Comparison of ENCODE assay signal across 25 mouse cellular contexts in the genomic region with DNA sequence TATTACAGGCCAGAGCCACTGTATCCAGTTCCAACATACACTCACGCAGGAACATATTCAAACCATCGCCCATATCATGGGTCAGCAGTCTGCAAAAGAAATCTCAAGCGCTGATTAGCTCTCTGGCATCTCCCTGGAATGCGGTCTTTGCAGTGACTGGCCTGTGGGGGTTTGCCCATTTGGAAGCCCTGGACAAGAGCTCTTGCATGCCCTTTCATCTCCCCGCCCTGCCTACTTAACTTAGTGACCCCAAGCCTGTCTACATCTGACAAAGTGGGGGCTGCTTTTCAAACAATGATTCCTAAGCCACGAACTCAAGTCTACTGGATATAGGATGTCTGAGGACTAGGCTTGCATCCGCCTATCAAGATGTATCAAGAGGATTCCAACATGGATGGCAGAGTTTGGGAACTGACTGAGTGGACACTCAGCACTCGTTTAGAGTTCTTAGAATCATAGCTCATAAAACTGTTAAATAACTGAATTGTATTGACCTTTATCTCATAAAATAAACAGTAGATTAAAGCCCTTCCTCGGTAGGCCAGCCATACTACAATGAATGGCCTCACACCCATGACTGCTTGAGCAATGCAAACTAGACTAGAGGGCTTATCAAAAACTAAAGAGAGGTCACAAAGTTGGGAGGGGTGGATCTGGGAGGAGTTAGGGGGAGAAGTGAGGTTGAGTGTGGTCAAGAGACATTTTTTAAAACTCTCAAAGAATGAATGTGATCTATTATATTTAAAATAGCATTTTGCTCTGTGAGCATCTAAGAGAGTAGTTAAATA.
A peak's percentile ranks its signal among the peaks of the same experiment; 100 is the strongest.
DNase-seq lines count a peak whose midpoint lies in the region; ATAC-seq lines count a peak whose summit lies in the region.
"Had no signal": no experiment of that assay in that cellular context is flagged by ENCODE, and none has a peak within 500 bp of the region (broad histone marks: within the 10 kb centered on the region; RNA-seq: fewer than 3 reads in every experiment).

No protein-coding gene starts in this region.

- H3K9me3 ChIP-seq in heart, embryonic 11.5 days (replicated peaks; ENCODE audit: control insufficient read depth, low read length), result no peaks in the 10 kb centered on the region
- H3K9me3 ChIP-seq in lung, embryonic 15.5 days, result no peaks in the 10 kb centered on the region
- H3K9me3 ChIP-seq: embryonic facial prominence, embryonic 15.5 days; forebrain, embryonic 10.5 days; heart, embryonic 10.5 days; heart, embryonic 15.5 days; hindbrain, embryonic 13.5 days had no signal

- H3K36me3 ChIP-seq in heart, embryonic 11.5 days (ENCODE audit: control insufficient read depth, insufficient read depth, low read length), result no peaks in the 10 kb centered on the region
- no peaks in the 10 kb centered on the region for H3K36me3 ChIP-seq in lung, embryonic 15.5 days
- H3K36me3 ChIP-seq: embryonic facial prominence, embryonic 15.5 days; forebrain, embryonic 10.5 days; heart, embryonic 10.5 days; heart, embryonic 15.5 days; hindbrain, embryonic 13.5 days had no signal

- peak; percentile 83 for DNase-seq in heart, adult 11 months
- DNase-seq in lung, adult 18-20 months, result no peak
- peak; percentile 9 for DNase-seq in Muller cell, postnatal 12 days (ENCODE audit: inconsistent ontology term)
- peak; percentile 1 for DNase-seq in yolk sac, embryonic 10.5 days (ENCODE audit: low spot score)
- DNase-seq in cerebellum, postnatal 14 days, result no peak
- DNase-seq: adrenal gland, postnatal 14 days; cerebellum, adult 11-12 months; cerebellum, adult 9-10 months; cerebellum, postnatal 36 days; embryo, embryonic 11 days; gastrocnemius, adult 2 months; gastrocnemius, postnatal 25 days; heart, adult 18-20 months; heart, postnatal 14 days had no signal

- no peak for ATAC-seq in heart, embryonic 11.5 days (replicated peaks; ENCODE audit: insufficient number of reproducible peaks, low FRiP score, low TSS enrichment)
- peak; percentile 72; the same call in 1 of the 2 replicates for ATAC-seq in lung, embryonic 15.5 days (ENCODE audit: borderline replicate concordance, extremely low read depth, low FRiP score, low TSS enrichment)
- ATAC-seq: activated CD4-positive, CD25-positive, alpha-beta regulatory T cell, adult 4 months; forebrain, embryonic 14.5 days; Patski had no signal

- 68% methylated on average over 9 of the region's 9 CpGs for WGBS in heart, embryonic 11.5 days (ENCODE audit: insufficient replicate concordance)
- 50% methylated on average over 9 of the region's 9 CpGs for WGBS in lung, embryonic 15.5 days

- no peak overlapping the region for H3K4me2 ChIP-seq in heart, embryonic 11.5 days
- no peak overlapping the region for H3K4me2 ChIP-seq in lung, embryonic 15.5 days
- H3K4me2 ChIP-seq: embryonic facial prominence, embryonic 15.5 days; heart, embryonic 15.5 days; hindbrain, embryonic 13.5 days had no signal

- H3K27me3 ChIP-seq in heart, embryonic 11.5 days (ENCODE audit: control insufficient read depth, insufficient read depth, low read length), result no peaks in the 10 kb centered on the region
- H3K27me3 ChIP-seq in lung, embryonic 15.5 days, result no peaks in the 10 kb centered on the region
- H3K27me3 ChIP-seq: embryonic facial prominence, embryonic 15.5 days; heart, embryonic 15.5 days; hindbrain, embryonic 13.5 days had no signal

- no peaks in the 10 kb centered on the region for H3K4me1 ChIP-seq in heart, embryonic 11.5 days (ENCODE audit: control insufficient read depth, insufficient read depth, low read length)
- H3K4me1 ChIP-seq in lung, embryonic 15.5 days, result 0 out of 2 replicates have a peak, but pooled peaks cover 4% of the 10 kb centered on the region
- H3K4me1 ChIP-seq: embryonic facial prominence, embryonic 15.5 days; forebrain, embryonic 10.5 days; heart, embryonic 10.5 days; heart, embryonic 15.5 days; hindbrain, embryonic 13.5 days had no signal

- no peak overlapping the region for H3K27ac ChIP-seq in heart, embryonic 11.5 days (ENCODE audit: low read depth, low read length)
- no peak overlapping the region for H3K27ac ChIP-seq in lung, embryonic 15.5 days
- H3K27ac ChIP-seq: embryonic facial prominence, embryonic 15.5 days; forebrain, embryonic 10.5 days; gastrocnemius, adult 2 months; heart, embryonic 10.5 days; heart, embryonic 15.5 days; hindbrain, embryonic 13.5 days had no signal

- no peak overlapping the region for H3K9ac ChIP-seq in heart, embryonic 11.5 days (ENCODE audit: low read depth, low read length)
- H3K9ac ChIP-seq in lung, embryonic 15.5 days, result no peak overlapping the region
- H3K9ac ChIP-seq: embryonic facial prominence, embryonic 15.5 days; heart, embryonic 15.5 days; hindbrain, embryonic 13.5 days had no signal

- H3K4me3 ChIP-seq in heart, embryonic 11.5 days (ENCODE audit: low read depth, low read length), result no peak overlapping the region
- no peak overlapping the region for H3K4me3 ChIP-seq in lung, embryonic 15.5 days
- H3K4me3 ChIP-seq: embryonic facial prominence, embryonic 15.5 days; erythroblast, embryonic 14.5 days; forebrain, embryonic 10.5 days; gastrocnemius, adult 2 months; heart, embryonic 10.5 days; heart, embryonic 15.5 days; hindbrain, embryonic 13.5 days had no signal

Comparison
In these comparisons a context has a peak if more than half of its experiments do, and no peak if none do; other contexts are left out.
1. DNase-seq: peak in heart, adult 11 months (single experiment), Muller cell, postnatal 12 days (single experiment) and yolk sac, embryonic 10.5 days (single experiment); none in lung, adult 18-20 months (0 of 2) and cerebellum, postnatal 14 days (0 of 2).